Mouse (Mus musculus) heart, adult 10 weeks (tissue): Measurements from ENCODE around the gene Cenpe. TPM values are rescaled to one million over a fixed set of nuclear protein-coding genes. Genes with fewer than 3 reads are reported as not detected.

Experiments
- polyA plus RNA-seq: library from polyadenylated mRNA; stranded (reverse); fragments of 350-450 nt; fragmentation: Illumina TruSeq; extraction: RNeasy Lipid Tissue Mini Kit (QIAGEN cat#74804); gene quantifications from one replicate; pipeline ENCODE4 v1.2.3, GENCODE M21; 2014; ENCODE audit warnings: low read depth, low replicate concordance

Cenpe gene
- 0.45 TPM for polyA plus RNA-seq

GRCm38 (mm10) chr3:135211805-135212657 lies at the start of gene Cenpe:
Cenpe (plus strand) TSS chr3:135212537.

GRCm38 (mm10) chr3:135280669-135281415 lies 68.5 kb downstream of the Cenpe start, which contains the start of gene Bdh2:
Bdh2 (plus strand) TSS chr3:135281221.

DNA sequence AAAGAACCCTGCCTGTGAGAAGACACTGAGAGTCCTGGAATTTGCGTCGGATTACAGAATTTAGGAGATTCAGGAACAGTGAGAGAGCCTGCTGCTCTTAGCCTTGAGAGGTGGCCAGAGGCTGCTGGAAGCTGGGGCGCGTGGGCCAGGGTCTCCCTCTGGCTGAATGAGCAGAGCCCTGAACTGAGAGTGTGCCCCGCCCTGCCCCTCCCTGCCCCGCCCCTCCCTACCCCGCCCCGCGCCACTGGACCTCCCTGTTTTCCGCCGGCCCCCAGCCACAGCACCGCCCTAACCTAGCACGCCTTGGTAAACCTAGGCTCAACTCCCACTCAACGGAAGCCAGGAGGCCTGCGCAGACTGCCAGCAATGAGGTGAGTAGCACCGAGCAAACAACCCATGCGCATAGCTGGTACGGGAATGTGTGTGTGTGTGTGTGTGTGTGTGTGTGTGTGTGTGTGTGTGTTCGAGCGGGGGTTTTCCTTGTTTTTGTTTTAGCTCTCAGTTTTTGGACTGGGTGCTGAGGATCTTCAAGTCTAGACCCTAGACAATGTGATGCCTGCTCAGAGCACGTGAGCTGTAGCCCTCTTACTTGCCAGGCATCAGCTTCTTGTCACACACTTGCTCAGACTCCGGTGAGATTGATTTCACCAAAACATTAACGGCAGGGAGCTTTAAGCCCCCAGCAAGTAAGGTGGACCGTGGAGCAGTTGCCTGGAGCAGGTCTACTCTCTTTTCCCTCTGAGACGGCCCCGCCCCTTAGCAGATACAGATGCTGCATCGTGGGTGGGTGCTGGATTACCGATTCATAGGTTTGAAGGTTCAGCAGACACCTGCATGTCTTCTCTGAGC lies 95.3 kb downstream of the Cenpe start, which contains the start of gene Slc9b2:
Gene Slc9b2 (plus strand): TSS at position 290 of the 849 bp plus-strand sequence.

Other genes with a start within 250 kb of the Cenpe start
- 1.8 TPM for gene Bdh2, start 68.7 kb downstream of the Cenpe start, polyA plus RNA-seq
- not detected for gene Slc9b2, start 95.2 kb downstream of the Cenpe start, polyA plus RNA-seq
- not detected for gene Slc9b1, start 135.5 kb downstream of the Cenpe start, polyA plus RNA-seq
- 73.5 TPM for gene Cisd2, start 211.4 kb downstream of the Cenpe start, polyA plus RNA-seq
- gene Ube2d3, start 225.6 kb downstream of the Cenpe start, polyA plus RNA-seq = 386 TPM